8 mouse cellular contexts compared by ENCODE assay signal in genomic region chr10:128743791-128744191, GRCm38 (mm10). TPM values are rescaled to one million over a fixed set of nuclear protein-coding genes. Genes with fewer than 3 reads are reported as not detected.
DNase-seq lines count a peak whose midpoint lies in the region; ATAC-seq and TF ChIP-seq lines count a peak whose summit lies in the region.

No protein-coding gene starts in this region.

- H3K9ac ChIP-seq in embryonic facial prominence, embryonic 14.5 days (ENCODE audit: low read depth, low read length), result peak overlapping the region; percentile 74
- peak overlapping the region; percentile 79 for H3K9ac ChIP-seq in heart, embryonic 12.5 days
- H3K9ac ChIP-seq in kidney, embryonic 16.5 days (replicated peaks; ENCODE audit: low read length), result peak overlapping the region; percentile 79
- H3K9ac ChIP-seq in lung, embryonic 14.5 days, result peak overlapping the region; percentile 70

- H3K27me3 ChIP-seq in embryonic facial prominence, embryonic 14.5 days (replicated peaks; ENCODE audit: control insufficient read depth, insufficient read depth, low read length), result no peaks in the 10 kb centered on the region
- H3K27me3 ChIP-seq in heart, embryonic 12.5 days (replicated peaks), result peaks cover 10% of the 10 kb centered on the region
- H3K27me3 ChIP-seq in kidney, embryonic 16.5 days (ENCODE audit: insufficient read depth, low read length), result peaks cover 7% of the 10 kb centered on the region; the same call in 1 of the 2 replicates
- peaks cover 7% of the 10 kb centered on the region; the same call in 1 of the 2 replicates for H3K27me3 ChIP-seq in lung, embryonic 14.5 days (ENCODE audit: insufficient read depth, low read length)

- H3K36me3 ChIP-seq in embryonic facial prominence, embryonic 14.5 days (ENCODE audit: control insufficient read depth, insufficient read depth, low read length), result no peaks in the 10 kb centered on the region
- no peaks in the 10 kb centered on the region for H3K36me3 ChIP-seq in heart, embryonic 12.5 days
- no peaks in the 10 kb centered on the region for H3K36me3 ChIP-seq in kidney, embryonic 16.5 days (ENCODE audit: insufficient read depth, low read length)
- H3K36me3 ChIP-seq in lung, embryonic 14.5 days (ENCODE audit: insufficient read depth), result no peaks in the 10 kb centered on the region

- WGBS in embryonic facial prominence, embryonic 14.5 days, result 0% methylated on average over 14 of the region's 37 CpGs
- under 1% methylated on average over 36 of the region's 37 CpGs for WGBS in heart, embryonic 12.5 days
- WGBS in kidney, embryonic 16.5 days, result under 1% methylated on average over 36 of the region's 37 CpGs
- under 1% methylated on average over 37 of the region's 37 CpGs for WGBS in lung, embryonic 14.5 days

- H3K27ac ChIP-seq in embryonic facial prominence, embryonic 14.5 days (replicated peaks; ENCODE audit: low read depth, low read length), result peak overlapping the region; percentile 75
- peak overlapping the region; percentile 56 for H3K27ac ChIP-seq in heart, embryonic 12.5 days (ENCODE audit: poor library complexity, severe bottlenecking)
- peak overlapping the region; percentile 28; the same call in 1 of the 2 replicates for H3K27ac ChIP-seq in kidney, embryonic 16.5 days (ENCODE audit: low read length)
- H3K27ac ChIP-seq in lung, embryonic 14.5 days (ENCODE audit: low read depth), result peak overlapping the region; percentile 52; the same call in 1 of the 2 replicates

- DNase-seq in A20 (ENCODE audit: low read depth, low spot score), result peak; percentile 72
- DNase-seq in adrenal gland, postnatal 10 days, result peak; percentile 73
- peak; percentile 73 for DNase-seq in embryonic facial prominence, embryonic 14.5 days (ENCODE audit: low spot score)
- peak; percentile 80 for DNase-seq in lung, embryonic 14.5 days
- DNase-seq in ovary, adult 18-20 months (ENCODE audit: low spot score), result peak; percentile 30
- peak; percentile 73 for DNase-seq in thymus, postnatal 14 days

- peaks cover 20% of the 10 kb centered on the region; the same call in 1 of the 2 replicates for H3K4me1 ChIP-seq in embryonic facial prominence, embryonic 14.5 days (ENCODE audit: control insufficient read depth, insufficient read depth, low read length)
- H3K4me1 ChIP-seq in heart, embryonic 12.5 days (replicated peaks), result peaks cover 17% of the 10 kb centered on the region
- H3K4me1 ChIP-seq in kidney, embryonic 16.5 days (ENCODE audit: insufficient read depth, low read length), result peaks cover 25% of the 10 kb centered on the region
- H3K4me1 ChIP-seq in lung, embryonic 14.5 days (ENCODE audit: insufficient read depth), result peaks cover 8% of the 10 kb centered on the region; the same call in 1 of the 2 replicates

- peak overlapping the region; percentile 80 for H3K4me2 ChIP-seq in embryonic facial prominence, embryonic 14.5 days (ENCODE audit: low read depth, low read length)
- peak overlapping the region; percentile 93 for H3K4me2 ChIP-seq in heart, embryonic 12.5 days
- H3K4me2 ChIP-seq in kidney, embryonic 16.5 days (replicated peaks; ENCODE audit: low read depth, low read length), result peak overlapping the region; percentile 93
- peak overlapping the region; percentile 82 for H3K4me2 ChIP-seq in lung, embryonic 14.5 days

- ATAC-seq in embryonic facial prominence, embryonic 14.5 days (ENCODE audit: low read depth), result peak; percentile 41
- peak; percentile 62 for ATAC-seq in heart, embryonic 12.5 days (ENCODE audit: insufficient number of reproducible peaks, low FRiP score)
- ATAC-seq in kidney, embryonic 16.5 days (ENCODE audit: low FRiP score, low TSS enrichment), result peak; percentile 52
- ATAC-seq in lung, embryonic 14.5 days (ENCODE audit: insufficient read depth), result peak; percentile 38

- no peak for TF ChIP-seq CTCF in lung, embryonic 14.5 days (IDR thresholded peaks at IDR 0.05; ENCODE audit: low read depth)

- no peaks in the 10 kb centered on the region for H3K9me3 ChIP-seq in embryonic facial prominence, embryonic 14.5 days (ENCODE audit: control insufficient read depth, low read length)
- H3K9me3 ChIP-seq in heart, embryonic 12.5 days (replicated peaks), result no peaks in the 10 kb centered on the region
- no peaks in the 10 kb centered on the region for H3K9me3 ChIP-seq in kidney, embryonic 16.5 days (ENCODE audit: low read length)
- H3K9me3 ChIP-seq in lung, embryonic 14.5 days (ENCODE audit: low read depth, low read length), result no peaks in the 10 kb centered on the region

- H3K4me3 ChIP-seq in embryonic facial prominence, embryonic 14.5 days (ENCODE audit: low read depth, low read length), result peak overlapping the region; percentile 59
- peak overlapping the region; percentile 80 for H3K4me3 ChIP-seq in heart, embryonic 12.5 days
- peak overlapping the region; percentile 64 for H3K4me3 ChIP-seq in kidney, embryonic 16.5 days (ENCODE audit: low read length)
- H3K4me3 ChIP-seq in lung, embryonic 14.5 days (ENCODE audit: low read depth, low read length), result peak overlapping the region; percentile 61

RNA-seq across cellular contexts. Expression of gene Dgka, which starts 0.9 kb away (rescaled TPM):
- total RNA-seq in adrenal gland, postnatal 10 days (2021), result 10 to 100 TPM; 16.2 to 17.2 TPM
- polyA plus RNA-seq in embryonic facial prominence, embryonic 14.5 days (2014; fragmentation: Nextera tagmentation; extraction: Ambion mirVana), result 16.7 and 17.0 TPM in 2 replicates
- 4.4 TPM in 2 replicates for polyA plus RNA-seq in heart, embryonic 12.5 days (2016; fragmentation: Nextera tagmentation; extraction: Ambion mirVana)
- 6.8 and 7.8 TPM in 2 replicates for polyA plus RNA-seq in kidney, embryonic 16.5 days (2015; fragmentation: Nextera tagmentation; extraction: Ambion mirVana)
- polyA plus RNA-seq in lung, embryonic 14.5 days (2014; fragmentation: Nextera tagmentation; extraction: Ambion mirVana), result 6.9 and 7.0 TPM in 2 replicates

RNA-seq across cellular contexts. Expression of gene Pym1, which starts 3.9 kb away (rescaled TPM):
- total RNA-seq in adrenal gland, postnatal 10 days (2021), result 10 to 100 TPM; 24.3 to 26.3 TPM
- 27.1 and 34.7 TPM in 2 replicates for polyA plus RNA-seq in embryonic facial prominence, embryonic 14.5 days (2014; fragmentation: Nextera tagmentation; extraction: Ambion mirVana)
- polyA plus RNA-seq in heart, embryonic 12.5 days (2016; fragmentation: Nextera tagmentation; extraction: Ambion mirVana), result 23.1 and 24.0 TPM in 2 replicates
- polyA plus RNA-seq in kidney, embryonic 16.5 days (2015; fragmentation: Nextera tagmentation; extraction: Ambion mirVana), result 40.0 and 40.3 TPM in 2 replicates
- 37.4 and 39.1 TPM in 2 replicates for polyA plus RNA-seq in lung, embryonic 14.5 days (2014; fragmentation: Nextera tagmentation; extraction: Ambion mirVana)

RNA-seq across cellular contexts. Expression of gene Cdk2, which starts 39.0 kb away (rescaled TPM):
- 10 to 100 TPM; 33.2 to 38.6 TPM for total RNA-seq in adrenal gland, postnatal 10 days (2021)
- 99.2 and 105 TPM in 2 replicates for polyA plus RNA-seq in embryonic facial prominence, embryonic 14.5 days (2014; fragmentation: Nextera tagmentation; extraction: Ambion mirVana)
- 106 and 109 TPM in 2 replicates for polyA plus RNA-seq in heart, embryonic 12.5 days (2016; fragmentation: Nextera tagmentation; extraction: Ambion mirVana)
- 100 and 105 TPM in 2 replicates for polyA plus RNA-seq in kidney, embryonic 16.5 days (2015; fragmentation: Nextera tagmentation; extraction: Ambion mirVana)
- polyA plus RNA-seq in lung, embryonic 14.5 days (2014; fragmentation: Nextera tagmentation; extraction: Ambion mirVana), result 105 and 109 TPM in 2 replicates

RNA-seq across cellular contexts. Expression of gene Pmel, which starts 39.8 kb away (rescaled TPM):
- total RNA-seq in adrenal gland, postnatal 10 days (2021), result 1 to 10 TPM; 2.1 to 2.7 TPM
- polyA plus RNA-seq in embryonic facial prominence, embryonic 14.5 days (2014; fragmentation: Nextera tagmentation; extraction: Ambion mirVana), result 14.0 and 14.6 TPM in 2 replicates
- polyA plus RNA-seq in heart, embryonic 12.5 days (2016; fragmentation: Nextera tagmentation; extraction: Ambion mirVana), result 0.99 and 1.0 TPM in 2 replicates
- 1.5 and 1.7 TPM in 2 replicates for polyA plus RNA-seq in kidney, embryonic 16.5 days (2015; fragmentation: Nextera tagmentation; extraction: Ambion mirVana)
- polyA plus RNA-seq in lung, embryonic 14.5 days (2014; fragmentation: Nextera tagmentation; extraction: Ambion mirVana), result 1.4 TPM in 2 replicates

RNA-seq across cellular contexts. Expression of gene Mmp19, which starts 46.9 kb away (rescaled TPM):
- total RNA-seq in adrenal gland, postnatal 10 days (2021), result 10 to 100 TPM; 22.1 to 23.9 TPM
- 1.4 and 1.8 TPM in 2 replicates for polyA plus RNA-seq in embryonic facial prominence, embryonic 14.5 days (2014; fragmentation: Nextera tagmentation; extraction: Ambion mirVana)
- polyA plus RNA-seq in heart, embryonic 12.5 days (2016; fragmentation: Nextera tagmentation; extraction: Ambion mirVana), result 0.83 and 0.93 TPM in 2 replicates
- 0.89 and 0.98 TPM in 2 replicates for polyA plus RNA-seq in kidney, embryonic 16.5 days (2015; fragmentation: Nextera tagmentation; extraction: Ambion mirVana)
- polyA plus RNA-seq in lung, embryonic 14.5 days (2014; fragmentation: Nextera tagmentation; extraction: Ambion mirVana), result 1.5 and 2.1 TPM in 2 replicates

Comparison
In these comparisons a context has a peak if more than half of its experiments do, and no peak if none do; other contexts are left out.
1. Peak in every context shown above with its lines: DNase-seq, ATAC-seq, H3K4me3 ChIP-seq and H3K27ac ChIP-seq.
2. DNase-seq: peak in every context shown above with its lines; median percentile 80 in lung, embryonic 14.5 days; 73 in adrenal gland, postnatal 10 days; 73 in embryonic facial prominence, embryonic 14.5 days; 73 in thymus, postnatal 14 days; 72 in A20; 30 in ovary, adult 18-20 months.